Mouse (Mus musculus) thymus, postnatal 14 days (tissue): ENCODE results near the gene Pias3.
"Not testable (repeated sequence)": the region's sequence is repeated elsewhere in the genome, so short reads cannot be mapped to it uniquely, and the experiment has no call there.

Experiments used
- DNase-seq: peaks from one replicate; pipeline ENCODE4 v3.0.0; 2021

The Pias3 gene

DNA sequence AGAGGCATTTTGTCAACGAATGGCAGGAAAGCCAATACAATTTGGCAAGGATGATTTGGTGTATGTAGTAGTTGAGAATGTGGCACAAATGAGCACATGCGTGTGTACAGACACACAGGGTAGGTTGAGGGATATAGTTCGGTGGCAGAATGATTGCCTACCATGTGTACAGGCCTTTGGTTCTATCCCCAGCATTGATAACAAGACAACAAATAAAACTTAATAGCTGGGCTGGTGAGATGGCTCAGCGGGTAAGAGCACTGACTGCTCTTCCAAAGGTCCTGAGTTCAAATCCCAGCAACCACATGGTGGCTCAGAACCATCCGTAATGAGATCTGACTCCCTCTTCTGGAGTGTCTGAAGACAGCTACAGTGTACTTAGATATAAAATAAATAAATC lies 10.1 kb upstream of the Pias3 start:
- DNase-seq, result not testable (repeated sequence)

DNA sequence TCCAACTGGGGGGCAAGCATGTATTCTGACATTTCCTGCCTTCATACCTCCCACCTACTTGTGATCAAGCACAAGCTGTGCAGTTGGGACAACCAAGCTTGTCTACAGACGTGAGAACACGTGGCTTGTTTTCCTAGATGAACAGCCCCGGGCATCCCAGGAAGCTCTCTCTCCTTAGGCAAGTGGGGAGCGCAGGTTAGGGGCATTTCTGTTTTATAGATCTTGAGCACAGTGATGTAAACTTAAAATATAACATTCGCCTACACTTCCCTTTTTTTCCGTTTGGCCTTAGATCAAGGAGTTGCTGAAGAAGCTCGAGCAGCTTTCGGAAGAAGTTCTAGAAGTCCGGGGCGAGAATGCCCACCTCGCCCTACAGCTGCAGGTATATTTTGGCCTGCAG lies 7.3 kb upstream of the Pias3 start:
- DNase-seq, result no peak

DNA sequence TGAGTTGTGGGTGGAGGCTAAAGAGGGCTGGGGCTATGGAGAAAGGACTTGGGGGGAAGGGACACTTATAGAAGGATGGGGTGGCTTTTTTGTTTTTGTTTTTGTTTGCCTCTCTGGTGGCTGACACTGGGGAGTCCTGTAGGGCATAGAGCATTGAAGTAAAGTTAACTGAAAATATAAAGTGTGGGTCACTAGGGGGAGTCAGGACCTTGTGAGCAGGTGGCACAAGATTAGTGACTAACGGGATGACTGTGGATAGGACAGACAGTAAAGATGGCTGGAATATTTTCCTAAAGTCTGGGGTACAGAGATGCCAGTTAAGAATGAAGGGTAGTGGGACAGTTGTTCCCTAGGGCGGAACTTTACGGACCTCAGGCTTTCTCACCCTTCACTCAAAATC lies 5.9 kb upstream of the Pias3 start:
- no peak for DNase-seq

DNA sequence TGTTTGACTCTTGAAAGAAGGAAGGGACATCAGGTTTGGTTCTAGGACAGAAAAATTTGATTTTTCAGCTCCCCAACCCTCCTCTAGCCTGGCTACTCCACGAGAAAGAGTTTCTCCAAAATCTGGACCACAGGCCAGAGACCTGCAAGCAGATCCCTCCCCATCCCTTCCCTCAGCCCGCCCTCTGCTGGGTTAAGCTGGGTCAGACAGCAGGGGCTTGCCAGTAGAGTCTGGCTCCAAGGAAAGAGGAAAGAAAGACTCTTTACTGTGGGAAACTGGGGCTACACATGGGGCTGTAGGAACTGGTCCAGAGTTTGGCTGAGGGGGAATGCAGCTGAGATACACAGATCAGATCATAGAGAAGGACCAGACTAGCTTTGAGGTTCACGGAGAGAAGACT lies 3.7 kb upstream of the Pias3 start:
- DNase-seq, result no peak

DNA sequence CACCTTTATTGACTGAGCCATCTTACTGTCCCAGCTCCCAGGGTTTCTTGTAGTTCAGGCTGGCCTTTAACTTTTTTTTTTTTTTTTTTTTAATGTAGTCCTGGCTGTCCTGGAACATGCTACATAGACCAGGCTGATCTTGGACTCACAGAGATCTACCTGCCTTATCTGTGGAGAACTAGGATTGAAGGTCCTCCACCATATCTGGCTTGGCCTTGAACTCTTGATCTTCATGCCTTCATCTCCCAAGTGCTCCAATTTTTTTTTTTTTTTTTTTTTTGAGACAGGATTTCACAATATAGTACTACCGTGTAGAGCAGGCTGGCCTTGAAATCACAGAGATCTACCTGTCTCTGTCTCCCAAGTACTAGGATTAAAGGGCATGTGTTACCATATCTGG lies 2.6 kb upstream of the Pias3 start:
- no peak for DNase-seq

DNA sequence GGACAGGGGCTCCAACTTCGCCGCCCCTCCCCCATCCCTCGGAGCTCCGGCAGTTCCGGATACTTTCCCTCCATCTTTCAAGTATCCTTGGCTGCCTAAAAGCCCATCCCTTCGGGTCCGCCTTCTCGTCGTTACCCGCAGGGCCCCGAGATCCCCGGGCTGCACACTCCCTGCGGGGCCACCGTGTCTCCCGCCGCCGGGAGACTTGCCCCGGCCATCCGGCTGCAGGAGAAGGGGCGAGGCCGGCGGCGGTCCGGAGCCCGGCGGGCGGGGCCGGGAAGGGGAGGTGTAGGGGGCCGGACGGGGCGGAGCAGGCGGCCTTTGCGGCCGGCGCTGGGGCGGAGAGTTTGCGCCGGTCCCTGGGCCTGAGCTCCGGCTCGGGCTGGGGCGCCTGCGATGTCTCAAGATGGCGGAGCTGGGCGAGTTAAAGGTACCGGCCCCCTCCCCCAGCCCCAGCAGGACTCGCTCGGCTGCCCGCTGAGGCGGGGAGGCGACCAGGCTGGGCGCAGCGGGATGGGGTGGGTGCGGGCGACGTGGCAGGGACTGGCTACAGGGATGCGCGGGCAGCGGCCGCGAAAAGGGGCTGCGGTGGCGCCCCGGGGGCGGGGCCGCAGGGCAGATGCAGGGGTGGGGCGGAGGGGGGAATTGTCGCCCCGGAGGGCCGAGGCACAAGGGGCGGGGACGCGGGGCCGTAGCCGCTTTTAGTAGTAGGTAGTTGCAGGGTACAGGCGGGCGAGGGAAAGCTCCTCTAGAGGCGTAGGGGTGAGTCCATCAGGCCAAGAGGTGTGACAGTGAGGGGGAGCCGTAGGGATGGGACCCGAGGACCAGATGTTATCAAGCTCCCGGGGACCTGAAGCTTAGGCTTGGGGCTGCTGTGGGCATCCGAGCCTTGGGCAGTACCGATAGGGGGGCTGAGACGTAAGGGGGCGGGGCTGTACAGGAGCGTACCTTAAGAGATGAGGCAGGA lies 865 bp downstream of the Pias3 start:
- DNase-seq, result peak; percentile 71

DNA sequence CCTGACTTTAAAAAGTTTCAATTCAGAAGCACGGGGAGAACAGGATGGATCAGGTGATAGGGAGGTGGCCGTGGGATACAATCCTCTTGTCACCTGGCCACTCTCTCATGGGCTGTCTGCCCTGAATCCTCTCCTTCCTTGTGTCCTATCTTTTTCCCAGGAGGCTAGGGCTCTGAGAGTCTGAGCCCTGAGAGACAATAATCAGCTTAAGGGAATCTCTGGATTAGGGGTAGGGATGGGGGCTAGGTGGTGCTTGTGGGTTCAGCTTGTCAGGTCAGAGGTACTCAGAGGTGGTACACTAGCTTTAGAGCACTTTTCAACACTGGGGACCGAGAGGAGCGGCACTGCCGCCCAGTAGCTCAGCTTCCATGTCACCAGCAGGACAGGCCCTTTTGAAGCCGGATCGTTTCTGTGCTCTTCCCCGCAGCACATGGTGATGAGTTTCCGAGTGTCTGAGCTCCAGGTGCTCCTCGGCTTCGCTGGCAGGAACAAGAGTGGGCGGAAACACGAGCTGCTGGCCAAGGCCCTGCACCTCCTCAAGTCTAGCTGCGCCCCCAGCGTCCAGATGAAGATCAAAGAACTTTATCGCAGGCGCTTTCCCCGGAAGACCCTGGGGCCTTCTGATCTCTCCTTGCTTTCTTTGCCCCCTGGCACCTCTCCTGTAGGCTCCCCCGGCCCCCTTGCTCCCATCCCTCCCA lies 3.0 kb downstream of the Pias3 start:
- DNase-seq, result no peak

DNA sequence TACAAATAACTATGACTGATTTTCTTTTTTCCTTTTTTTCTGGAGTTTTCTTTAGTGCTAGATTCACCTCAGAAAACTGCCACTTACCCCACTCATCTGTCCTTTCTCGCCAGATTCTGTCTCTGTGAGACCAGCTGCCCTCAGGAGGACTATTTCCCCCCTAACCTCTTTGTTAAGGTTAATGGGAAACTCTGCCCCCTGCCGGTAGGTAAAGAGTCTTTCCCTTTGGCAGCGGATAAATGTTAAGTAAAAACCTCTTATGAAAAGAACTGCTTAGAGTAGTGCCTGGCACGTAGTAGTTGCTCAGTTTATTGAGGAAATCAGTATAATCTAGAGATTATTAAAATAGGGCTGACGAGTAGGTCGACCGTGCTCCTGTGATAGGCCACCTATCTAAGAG lies 4.2 kb downstream of the Pias3 start:
- DNase-seq, result peak; percentile 57

DNA sequence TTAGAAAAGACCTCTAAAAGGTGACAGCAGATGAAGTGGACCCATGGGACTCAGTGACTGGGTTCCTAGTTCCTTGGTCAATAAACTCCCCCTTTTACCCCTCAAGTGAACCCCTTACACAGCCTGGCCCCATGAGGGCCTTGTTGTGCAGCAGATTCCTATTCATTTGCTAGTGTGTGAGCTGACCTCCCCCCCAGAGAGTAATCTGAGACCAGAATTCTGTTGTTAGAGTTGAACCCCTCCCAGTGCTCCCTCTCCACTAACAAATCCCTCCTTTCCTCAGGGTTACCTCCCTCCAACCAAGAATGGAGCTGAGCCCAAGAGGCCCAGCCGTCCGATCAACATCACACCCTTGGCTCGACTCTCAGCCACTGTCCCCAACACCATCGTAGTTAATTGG lies 4.8 kb downstream of the Pias3 start:
- DNase-seq, result no peak

DNA sequence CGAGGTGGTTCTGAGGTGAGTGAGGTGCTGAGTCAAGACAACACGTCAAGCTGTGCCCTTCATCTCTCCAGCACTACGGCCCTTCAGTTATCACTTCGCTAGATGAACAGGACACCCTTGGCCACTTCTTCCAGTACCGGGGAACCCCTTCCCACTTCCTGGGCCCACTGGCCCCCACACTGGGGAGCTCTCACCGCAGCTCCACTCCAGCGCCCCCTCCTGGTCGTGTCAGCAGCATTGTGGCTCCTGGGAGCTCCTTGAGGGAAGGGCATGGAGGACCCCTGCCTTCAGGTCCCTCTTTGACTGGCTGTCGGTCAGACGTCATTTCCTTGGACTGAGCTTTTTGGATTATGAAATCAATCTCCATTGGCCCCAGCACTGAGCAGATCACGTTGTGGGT lies 8.6 kb downstream of the Pias3 start:
- DNase-seq, result peak; percentile 63

DNA sequence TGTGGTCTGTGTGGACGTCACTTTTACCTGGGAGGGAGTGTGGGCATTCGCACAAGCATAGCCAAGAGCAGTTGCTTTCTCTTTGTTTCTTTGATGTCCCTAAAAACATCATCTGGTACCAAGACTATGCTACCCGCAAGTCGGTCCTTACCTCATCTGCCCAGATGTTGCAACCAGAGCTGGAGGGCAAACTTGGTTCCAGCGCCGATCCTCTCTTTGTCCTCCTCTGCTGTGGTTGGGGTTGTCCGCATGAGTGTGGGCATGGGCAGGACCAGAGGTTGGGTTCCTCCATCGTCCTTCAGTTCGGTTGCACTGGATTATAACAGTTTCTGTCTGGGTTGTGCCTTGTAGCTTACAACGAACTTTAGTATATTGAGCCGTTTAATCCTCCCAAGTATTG lies 10.0 kb downstream of the Pias3 start:
- DNase-seq, result no peak

DNA sequence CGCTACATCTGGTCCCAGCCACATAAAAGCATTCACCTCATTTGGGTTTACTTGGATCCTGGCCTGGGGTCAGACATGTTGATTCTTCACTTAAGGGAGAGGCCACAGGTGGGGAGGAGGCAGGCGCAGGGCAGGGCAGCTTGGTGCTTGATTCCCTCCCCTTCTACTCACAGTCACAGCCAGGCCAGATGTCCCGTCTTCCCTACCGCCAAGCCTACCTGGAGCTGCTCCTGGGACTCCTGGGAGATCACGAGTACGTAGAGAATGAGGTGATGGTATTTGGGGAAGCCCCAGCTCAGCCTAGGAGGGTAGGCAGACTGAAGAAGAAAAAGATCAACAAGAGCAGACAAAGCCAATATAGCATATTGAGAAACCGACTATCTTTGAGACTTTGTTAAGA lies 10.8 kb downstream of the Pias3 start:
- DNase-seq, result no peak

DNA sequence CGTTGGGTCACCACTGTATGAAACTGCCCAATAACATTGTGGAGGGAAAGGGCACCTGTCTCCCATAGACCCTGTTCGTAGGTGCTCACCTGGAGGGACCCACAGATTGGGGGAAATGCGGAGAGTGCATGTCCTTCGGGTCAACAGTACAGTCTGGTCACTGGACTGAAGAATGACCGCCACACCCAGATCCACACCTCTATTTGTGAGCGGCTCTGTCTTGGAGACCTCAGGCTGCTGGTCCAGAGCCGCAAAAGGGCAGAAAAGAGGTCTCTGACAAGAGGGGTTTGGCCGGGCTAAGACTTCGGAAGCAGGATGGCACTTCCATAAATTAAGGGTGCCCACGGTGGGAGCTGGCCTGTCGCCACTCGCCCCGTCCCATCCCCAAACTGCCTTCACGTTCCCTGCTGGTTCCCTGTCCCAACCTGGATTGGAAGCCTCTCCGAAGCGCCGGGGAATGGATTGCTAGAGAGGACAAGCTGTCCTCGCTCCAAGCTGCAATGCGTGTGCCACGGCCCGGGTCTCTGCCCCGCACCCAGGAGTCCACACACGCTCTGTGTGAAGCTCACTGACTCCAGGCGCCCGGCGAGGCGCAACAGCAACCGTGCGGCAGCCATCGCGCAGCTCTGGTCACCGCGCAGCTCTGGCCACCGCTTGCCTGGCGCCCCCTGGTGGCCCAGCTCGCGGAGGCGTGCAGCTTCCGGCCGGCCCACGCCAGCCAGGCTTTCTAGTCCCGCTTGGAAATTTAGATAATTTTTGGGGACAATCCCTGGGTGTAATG lies 11.9 kb downstream of the Pias3 start, which contains the start of gene Nudt17:
Gene Nudt17, minus strand, starts transcription at position 660 of the 781 bp plus-strand sequence.
- DNase-seq, result peak; percentile 75

DNA sequence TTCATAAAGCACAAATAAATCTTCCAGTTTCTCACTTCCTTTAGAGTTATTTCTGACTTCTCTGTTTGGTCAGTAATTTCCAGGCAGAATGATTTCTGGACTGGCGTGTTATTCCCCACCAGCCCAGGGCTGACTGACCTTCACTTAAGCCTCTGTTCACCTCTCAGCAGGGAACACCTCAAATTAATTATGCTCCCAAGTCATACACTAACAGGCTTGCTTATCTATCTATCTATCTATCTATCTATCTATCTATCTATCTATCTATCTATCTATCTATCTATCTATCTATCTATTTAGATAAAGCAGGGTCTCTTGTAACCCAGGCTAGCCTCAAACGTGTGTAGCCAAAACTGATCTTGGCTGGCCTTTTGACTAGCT lies 12.5 kb downstream of the Pias3 start:
- no peak for DNase-seq

DNA sequence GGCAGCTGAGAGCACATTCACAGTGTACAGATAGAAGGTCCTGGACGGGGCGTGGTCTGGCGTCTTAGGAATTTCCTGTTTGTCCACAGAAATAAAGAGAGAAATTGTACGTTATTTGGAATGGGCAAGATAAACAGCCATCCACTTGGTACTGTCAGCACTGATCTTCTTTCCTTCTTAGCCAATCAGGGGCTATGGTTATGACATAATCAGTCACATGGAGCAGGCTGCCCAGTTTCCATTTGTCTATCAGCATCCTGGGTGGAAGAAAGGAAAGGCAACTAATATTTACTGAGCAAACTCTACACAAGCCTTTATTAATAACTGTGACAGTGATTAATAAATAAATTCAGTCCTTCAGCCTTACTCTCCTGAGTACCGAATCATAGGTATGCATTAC lies 18.1 kb downstream of the Pias3 start:
- no peak for DNase-seq

DNA sequence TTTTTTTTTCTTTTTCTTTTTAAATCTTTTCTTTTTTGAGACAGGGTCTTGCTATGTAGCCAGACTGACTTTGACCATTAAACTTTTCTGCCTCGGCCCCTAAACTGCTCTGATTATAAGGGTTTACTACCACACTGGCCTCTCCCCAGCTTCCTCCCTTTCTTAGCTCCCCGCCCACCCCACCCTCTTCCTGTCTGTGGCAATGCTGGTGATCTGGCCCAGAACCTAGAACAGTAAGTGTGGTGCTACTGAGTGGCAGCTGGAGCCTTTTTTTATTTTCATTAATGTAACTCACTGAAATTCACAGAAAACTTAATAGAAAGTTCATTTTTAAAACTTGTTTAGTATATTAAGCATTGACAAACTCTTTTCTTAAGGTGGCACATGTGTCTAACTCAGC lies 19.7 kb downstream of the Pias3 start:
- DNase-seq, result no peak

DNA sequence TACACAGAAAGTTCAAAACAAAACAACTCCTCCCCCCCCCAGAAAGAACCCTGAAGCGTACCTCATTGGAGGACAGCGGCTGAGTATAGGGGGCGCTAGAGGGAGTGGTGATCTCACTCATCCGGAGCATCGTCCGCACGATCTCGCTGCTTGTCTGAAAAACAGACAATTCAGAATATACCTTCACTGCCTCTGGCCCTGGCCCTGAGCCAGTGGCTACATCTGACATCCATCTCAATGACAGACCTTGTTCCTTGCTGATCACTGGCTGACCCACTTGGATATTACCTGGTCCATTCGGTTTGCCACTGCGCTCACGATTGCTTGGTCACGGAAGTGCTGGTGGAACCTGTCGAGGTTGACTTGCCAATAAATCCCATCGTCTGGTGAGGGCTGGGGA lies 23.0 kb downstream of the Pias3 start:
- peak; percentile 50 for DNase-seq

DNA sequence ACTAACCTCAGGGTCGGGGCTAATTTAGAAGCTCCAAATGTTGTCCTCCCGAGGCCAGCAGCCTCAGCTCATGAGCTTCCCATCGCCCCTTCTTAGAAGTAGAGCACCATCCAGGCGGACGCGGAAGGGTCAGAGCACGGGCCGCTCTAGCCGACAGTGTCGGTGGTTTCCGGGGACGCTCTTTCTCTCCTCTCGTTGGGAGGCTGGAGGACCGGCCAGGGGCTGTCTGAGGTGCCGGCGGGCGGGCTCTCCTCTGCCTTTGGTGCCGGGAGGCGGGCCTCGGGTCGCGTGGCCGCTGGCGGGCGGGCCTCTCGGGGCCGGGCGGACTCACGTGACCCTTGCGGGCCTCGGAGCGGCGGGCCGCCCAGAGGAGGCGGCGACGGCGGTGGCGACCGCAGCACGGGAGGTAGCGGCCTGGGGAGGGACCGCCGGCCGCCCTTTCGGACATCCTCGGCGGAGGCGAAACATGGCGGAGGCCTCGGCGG lies 31.2 kb downstream of the Pias3 start, which contains the start of the genes Polr3c and Rnf115:
Gene Polr3c, minus strand, starts transcription at position 286 of the 485 bp plus-strand sequence.
Gene Rnf115, plus strand, starts transcription at position 322 of the 485 bp plus-strand sequence.
- DNase-seq, result peak; percentile 91

DNA sequence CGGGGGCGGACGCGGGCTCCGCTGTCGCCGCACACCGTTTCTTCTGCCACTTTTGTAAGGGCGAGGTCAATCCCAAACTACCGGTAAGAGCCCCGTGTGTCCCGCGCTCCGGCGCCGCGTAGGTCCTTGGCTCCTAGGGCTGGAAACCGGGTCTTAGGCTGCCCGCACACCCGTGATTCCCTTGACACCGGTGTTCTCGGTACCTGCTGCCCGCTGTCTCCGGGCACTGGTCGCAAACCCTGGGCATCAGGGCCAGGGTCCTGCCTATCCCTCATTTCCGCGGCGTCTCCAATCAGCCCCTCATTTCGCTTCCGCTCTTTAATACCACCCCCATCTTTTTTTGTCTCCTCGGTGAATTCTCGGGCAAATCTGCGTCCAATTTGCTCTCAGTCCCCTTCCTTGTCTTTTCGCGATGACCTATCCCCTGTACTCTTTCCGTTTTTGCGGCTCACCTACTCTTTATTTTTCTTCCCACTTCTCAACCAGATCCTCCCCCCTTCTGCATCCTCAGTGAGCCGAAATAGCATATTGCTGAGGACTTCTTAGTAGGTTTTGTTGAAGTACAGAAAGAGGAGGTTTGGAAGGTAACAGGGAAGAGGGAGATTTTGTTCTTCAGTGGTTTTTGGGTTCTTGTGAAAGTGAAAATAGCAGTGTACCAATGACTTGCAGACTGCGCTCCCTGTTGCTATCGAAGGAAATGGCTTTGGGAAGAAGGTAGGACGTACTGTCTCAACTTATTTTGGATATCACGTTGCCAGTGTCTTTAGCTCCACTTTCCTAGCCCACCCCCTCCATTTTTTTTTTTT lies 31.8 kb downstream of the Pias3 start:
- DNase-seq, result peak; percentile 7

DNA sequence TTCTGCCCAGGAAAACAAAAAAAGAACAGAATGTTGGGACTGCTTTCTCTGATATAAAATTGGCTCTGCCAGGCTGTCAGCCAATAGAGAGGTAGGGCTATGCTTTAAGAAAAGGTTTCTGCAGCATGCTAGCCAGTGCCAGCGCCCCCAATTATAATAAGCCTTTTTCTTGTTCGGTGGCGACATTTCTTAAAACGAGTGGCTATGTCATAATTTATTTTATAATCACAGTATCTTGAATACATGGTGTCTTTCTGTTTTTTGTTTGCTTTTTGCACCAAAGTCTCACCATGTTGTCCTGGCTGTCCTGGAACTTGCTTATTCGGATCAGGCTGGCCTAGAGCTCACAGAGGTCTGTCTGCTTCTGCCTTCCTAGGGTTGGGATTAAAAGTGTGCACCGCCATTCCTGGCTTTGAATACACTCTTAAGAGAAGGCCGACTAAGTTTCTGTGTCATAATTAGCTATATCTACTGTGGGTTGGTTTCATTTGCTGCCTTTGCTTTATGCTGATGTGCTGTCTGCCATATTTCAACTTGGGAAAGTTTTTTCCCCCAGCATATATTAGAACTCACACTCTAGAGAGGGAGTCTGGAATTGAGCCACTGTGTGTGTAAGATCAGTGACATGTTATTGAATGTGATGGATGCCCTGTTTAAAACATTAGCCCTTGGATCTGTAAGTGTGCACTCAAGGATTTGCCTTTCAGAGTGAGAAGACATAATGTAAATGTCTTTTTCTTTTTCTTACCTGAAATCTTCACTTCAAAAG lies 32.6 kb downstream of the Pias3 start:
- no peak for DNase-seq

DNA sequence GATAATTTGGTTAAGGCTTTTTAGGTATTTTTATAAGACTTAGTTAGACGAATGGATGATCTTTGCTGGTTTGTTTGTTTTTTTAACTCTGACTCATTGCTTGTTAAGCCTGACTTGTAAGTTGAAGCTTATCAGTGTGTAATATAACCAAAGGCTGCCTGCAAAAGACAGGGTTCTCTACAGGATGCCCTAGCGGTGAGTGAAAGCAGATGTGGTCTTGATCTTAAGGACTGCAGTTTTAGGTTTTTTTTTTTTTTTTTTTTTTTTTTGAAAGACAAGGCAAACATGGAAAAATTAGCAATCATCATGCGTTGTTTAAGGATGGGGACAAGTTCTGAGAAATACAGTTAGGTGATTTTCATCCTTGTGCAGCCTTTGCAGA lies 33.2 kb downstream of the Pias3 start:
- peak; percentile 43 for DNase-seq
